Mouse (Mus musculus) myocyte (in vitro differentiated cells): ENCODE results near the gene Fgf14.

Experiments
- MAX ChIP-seq: IDR thresholded peaks from one replicate; pipeline ENCODE4 v1.6.1; 2011; ENCODE audit warnings: low read depth, mild to moderate bottlenecking, control low read depth
- POLR2A ChIP-seq: IDR thresholded peaks from one replicate; pipeline ENCODE4 v1.6.1; 2011; ENCODE audit warnings: low read depth, mild to moderate bottlenecking, control low read depth, moderate library complexity; ENCODE audit not compliant: insufficient read length

DNA sequence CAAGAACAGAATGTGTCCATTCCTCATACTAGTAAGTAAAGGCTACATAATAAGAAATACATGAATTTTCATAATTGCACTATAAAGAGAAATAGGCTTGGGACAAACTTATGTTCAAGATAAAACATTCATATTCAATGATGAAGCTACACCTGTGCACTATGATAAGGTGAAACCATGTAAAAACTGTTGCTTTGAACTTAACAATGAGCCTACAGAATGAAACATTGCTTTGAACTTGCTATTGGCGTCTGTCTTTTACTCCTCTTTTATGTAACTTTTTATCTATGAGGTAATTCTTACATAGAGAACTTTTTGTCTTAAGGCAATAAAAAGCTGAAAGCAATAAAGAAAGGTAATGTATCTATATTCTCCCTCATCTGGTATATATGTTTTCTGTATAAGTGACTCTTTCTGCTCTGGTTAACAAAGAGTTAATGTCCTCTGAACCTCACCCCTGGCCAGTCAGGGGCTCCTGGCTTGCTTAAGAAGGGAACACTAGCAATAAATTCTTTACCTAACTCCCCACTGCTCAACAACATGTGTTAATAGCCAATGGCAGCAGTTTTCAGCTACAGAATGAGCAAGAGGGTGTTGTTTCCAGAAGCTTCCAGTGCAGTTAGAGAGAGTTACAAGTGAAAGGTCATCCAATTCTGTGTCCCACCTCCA is 569.6 kb downstream of the Fgf14 start:
- no peak for TF ChIP-seq POLR2A
- no peak for TF ChIP-seq MAX
